Mouse (Mus musculus): ENCODE measurements around the gene Gm6377.

DNA sequence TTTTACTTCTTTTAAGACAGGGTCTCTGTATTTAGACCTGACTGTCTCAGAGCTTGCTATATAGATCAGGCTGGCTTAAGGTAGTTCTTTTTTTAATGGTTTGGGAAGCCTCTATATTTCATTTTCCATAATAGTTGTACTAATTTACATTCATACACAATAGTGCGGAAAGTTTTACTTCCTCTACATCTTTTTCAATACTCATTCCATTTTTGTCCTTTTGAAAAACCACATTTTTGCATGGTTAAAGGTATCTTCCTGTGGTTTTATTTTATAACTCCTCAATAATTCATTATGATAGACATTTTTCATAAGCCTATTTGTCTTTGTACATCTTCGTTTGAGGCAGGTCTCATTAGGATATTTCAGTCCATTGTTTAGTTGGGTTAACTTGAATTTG is 45.3 kb upstream of the Gm6377 start:
- TF ChIP-seq CTCF (conservative IDR thresholded peaks at IDR 0.05; ENCODE audit: insufficient read depth, insufficient read length, low read depth, low read length) (no peak), POLR2A (IDR thresholded peaks at IDR 0.05; ENCODE audit: low read depth, low read length) (no peak)
